Mouse (Mus musculus) layer of hippocampus, adult 9-10 months (tissue): ENCODE results near the gene Chd4.
"Not testable (repeated sequence)": the region's sequence is repeated elsewhere in the genome, so short reads cannot be mapped to it uniquely, and the experiment has no call there.

Experiments
- DNase-seq: peaks from one replicate; pipeline ENCODE4 v3.0.0; 2022; ENCODE audit warnings: low spot score

The Chd4 gene

GRCm38 (mm10) chr6:125095391-125096278 lies at the start of gene Chd4:
Gene Chd4, plus strand, starts transcription at chr6:125095981.
- peak; percentile 84 for DNase-seq

DNA sequence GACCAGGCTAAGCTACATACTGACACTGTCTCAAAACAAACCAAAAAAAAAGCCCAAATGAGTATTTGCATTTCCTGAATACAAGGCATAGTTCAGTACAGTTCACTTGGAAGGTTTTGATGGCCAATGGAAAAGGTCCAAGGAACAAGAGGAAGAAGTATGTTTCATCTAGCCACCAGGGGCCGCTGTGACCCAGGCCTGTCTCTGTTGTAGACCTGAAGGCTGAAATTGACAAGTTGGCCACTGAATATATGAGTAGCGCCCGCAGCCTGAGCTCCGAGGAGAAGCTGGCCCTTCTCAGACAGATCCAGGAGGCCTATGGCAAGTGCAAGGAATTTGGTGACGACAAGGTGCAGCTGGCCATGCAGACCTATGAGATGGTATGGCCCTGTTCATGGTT lies 49.1 kb upstream of the Chd4 start:
- peak; percentile 60 for DNase-seq

DNA sequence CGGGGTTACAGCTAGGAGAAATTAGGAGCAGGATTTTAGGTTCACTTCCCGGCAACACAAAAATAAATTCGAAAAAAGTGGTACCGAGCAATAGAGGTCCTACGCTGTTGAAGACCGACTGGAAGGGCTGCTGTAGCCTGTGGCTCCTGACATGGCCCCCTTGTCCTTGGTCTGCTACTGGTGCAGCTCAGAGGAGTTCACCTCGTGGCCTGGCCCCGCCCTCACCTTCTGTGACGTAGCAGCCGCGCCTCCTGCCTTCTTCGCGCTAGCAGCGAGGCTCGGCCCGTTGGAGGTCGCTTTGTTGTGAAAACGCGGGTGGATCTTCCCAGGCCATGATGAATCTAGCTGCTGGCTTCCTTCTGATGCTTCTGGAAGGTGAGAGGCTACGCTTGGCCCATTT lies 46.1 kb upstream of the Chd4 start, which contains the start of gene Acrbp:
Gene Acrbp, plus strand, starts transcription at position 12 of the 400 bp plus-strand sequence.
- no peak for DNase-seq

DNA sequence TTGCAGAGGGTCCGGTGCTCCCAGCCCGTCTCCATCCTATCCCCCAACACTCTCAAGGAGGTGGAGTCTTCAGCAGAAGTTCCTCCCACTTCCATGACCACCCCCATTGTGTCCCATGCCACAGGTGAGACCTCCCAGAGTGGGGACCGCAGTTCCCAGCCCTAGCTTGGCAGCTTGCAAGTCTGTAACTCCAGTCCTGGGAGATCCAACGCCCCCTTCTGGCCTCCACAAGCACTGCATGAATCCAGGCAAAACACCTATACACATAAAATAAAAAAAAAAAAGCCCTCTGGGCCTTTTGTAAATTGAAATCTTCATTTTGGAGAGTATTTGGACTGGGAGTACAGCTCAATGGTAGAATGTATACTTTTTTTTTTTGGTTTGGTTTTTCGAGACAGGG lies 44.5 kb upstream of the Chd4 start:
- no peak for DNase-seq

DNA sequence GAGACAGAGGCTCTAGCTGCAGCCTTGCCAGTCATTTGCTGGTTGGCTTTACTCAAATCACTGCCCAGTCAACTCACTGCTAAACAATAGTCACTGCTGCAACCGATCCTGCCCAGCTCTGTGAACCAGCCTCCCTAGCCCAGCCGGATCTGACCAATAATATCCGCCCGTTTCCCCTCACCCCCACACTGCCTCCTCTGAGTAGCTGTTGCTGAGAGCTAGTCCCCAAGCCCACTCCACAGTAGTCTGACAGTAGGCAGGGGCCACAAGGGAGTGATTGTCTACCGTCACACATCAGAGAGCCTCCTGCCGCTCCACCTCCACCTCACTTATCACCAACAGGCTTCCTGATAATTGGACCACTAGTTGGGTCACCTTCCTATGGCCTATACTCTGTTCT lies 34.3 kb upstream of the Chd4 start:
- DNase-seq: no peak

GRCm38 (mm10) chr6:125062511-125062910 lies 33.3 kb upstream of the Chd4 start:
- DNase-seq: no peak

DNA sequence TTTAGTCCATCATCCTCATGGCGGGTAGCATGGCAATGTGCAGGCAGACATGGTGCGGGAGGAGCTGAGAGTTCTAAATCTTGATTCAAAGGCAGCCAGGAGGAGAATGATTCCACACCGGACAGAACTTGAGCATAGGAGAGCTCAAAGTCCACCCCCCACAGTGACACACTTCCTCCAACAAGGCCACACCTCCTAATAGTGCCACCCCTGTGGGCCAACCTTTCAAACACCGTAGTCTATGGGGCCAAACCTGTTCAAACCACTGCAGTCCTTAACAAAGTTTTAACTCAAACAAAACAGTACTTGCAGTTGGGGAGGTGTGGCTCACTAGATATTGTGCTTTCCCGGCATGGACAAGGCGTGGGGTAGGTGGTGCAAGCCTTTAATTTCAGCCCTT lies 31.9 kb upstream of the Chd4 start:
- no peak for DNase-seq

- not testable (repeated sequence) for DNase-seq
Observed at GRCm38 (mm10) chr6:125065223-125065622, 30.6 kb upstream of the Chd4 start.

- DNase-seq: no peak
Observed at GRCm38 (mm10) chr6:125067571-125067995, 28.2 kb upstream of the Chd4 start, which contains the start of gene Lpar5. Gene Lpar5, plus strand, starts transcription at chr6:125067920.

- no peak for DNase-seq
Observed at GRCm38 (mm10) chr6:125071170-125071895, 24.4 kb upstream of the Chd4 start.

DNA sequence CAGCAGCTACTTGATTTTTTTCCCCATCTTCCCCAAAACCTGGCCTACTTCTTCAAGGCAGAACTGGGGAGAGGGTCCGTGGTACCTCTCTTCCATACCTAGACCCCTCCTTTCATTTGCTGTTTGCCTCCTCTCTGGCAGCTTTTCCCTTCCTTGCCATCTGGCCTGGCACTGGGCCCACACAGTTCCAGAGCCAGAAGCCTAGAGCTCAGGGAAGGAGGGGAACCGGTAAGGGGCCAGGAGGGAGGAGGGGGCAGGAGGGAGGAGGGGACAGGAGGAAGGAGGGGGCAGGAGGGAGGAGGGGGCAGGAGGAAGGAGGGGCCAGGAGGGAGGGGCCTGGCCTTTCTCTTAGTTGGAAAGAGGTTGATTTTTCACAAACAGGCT lies 23.9 kb upstream of the Chd4 start:
- DNase-seq: no peak

- DNase-seq: no peak
Observed at GRCm38 (mm10) chr6:125073825-125074224, 22.0 kb upstream of the Chd4 start.

DNA sequence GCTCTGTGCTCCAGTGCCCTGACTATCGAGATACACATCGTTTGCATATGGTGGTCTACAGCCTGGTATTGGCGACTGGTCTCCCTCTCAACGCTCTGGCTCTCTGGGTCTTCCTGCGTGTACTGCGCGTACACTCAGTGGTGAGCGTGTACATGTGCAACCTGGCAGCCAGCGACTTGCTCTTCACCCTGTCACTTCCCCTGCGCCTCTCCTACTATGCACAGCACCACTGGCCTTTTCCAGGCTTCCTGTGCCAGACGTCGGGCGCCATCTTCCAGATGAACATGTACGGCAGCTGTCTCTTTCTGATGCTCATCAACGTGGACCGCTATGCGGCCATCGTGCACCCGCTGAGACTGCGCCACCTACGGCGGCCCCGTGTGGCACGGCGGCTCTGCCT lies 14.4 kb upstream of the Chd4 start:
- no peak for DNase-seq

DNA sequence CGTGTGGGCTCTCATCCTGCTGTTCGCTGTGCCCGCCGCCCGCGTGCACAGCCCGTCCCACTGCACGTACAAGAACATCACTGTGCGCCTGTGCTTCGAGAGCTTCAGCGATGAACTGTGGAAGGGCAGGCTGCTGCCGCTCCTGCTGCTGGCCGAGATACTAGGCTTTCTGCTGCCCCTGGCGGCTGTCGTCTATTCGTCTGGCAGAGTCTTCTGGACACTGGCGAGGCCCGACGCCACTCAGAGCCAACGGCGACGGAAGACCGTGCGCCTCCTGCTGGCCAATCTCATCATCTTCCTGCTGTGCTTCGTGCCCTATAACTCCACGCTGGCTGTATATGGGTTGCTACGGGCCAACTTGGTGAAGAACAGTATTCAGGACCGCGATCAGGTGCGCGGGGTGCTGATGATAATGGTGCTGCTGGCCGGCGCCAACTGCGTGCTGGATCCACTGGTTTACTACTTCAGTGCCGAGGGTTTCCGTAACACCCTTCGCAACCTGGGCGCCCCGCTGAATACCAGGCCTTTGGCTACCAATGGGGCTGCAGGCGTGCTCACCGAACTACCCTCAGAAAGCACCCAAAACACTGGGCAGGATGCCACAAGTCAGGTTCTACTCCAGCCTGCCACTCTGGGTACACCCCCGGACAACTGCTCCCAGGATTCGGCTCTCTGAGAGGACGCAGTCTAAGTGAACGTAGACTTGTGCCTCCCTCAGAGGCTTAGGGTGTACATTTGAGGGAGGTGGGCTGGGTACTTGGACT lies 13.8 kb upstream of the Chd4 start:
- no peak for DNase-seq

GRCm38 (mm10) chr6:125082801-125083386 lies 12.9 kb upstream of the Chd4 start:
- DNase-seq: no peak

DNA sequence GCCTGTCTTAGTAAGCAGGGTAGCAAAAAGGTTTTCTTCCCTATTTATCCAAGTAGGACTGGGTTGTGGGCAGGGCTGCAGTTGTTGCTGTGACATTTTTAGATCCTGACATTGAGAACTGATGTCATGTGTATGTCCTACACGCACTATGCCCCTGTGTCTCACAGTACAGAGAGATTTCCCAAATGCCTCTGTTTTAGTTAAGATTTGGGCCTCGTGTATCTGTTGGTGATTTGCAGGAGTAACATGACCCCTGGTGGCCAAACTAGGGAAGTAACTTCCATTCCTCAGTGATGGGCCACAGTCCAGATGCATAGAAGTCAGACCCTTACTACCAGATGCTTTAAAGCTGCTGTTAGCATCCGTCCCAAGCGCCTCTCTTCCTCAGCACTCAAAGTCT lies 11.4 kb upstream of the Chd4 start:
- DNase-seq: peak; percentile 72

DNA sequence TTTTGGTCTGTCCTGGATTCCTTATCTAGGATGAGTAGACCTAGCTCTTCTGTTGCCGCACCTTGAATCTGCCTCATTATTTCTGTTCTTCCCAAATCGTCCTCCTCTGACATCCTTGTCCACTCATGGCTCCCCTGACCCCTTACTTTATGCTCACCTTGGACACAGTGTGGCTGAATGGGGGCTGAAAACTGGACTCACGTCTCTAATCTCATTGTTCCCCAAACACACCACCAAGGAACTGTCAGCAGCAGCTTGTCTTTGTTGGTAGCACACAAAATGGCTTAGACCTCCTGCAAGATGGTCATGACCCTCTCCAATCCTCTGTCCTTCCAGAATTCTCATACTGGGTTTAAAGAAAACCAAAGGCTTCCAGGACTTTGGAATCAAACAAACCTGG lies 7.8 kb upstream of the Chd4 start:
- DNase-seq: no peak

GRCm38 (mm10) chr6:125088561-125089321 lies 7.0 kb upstream of the Chd4 start:
- DNase-seq: no peak

DNA sequence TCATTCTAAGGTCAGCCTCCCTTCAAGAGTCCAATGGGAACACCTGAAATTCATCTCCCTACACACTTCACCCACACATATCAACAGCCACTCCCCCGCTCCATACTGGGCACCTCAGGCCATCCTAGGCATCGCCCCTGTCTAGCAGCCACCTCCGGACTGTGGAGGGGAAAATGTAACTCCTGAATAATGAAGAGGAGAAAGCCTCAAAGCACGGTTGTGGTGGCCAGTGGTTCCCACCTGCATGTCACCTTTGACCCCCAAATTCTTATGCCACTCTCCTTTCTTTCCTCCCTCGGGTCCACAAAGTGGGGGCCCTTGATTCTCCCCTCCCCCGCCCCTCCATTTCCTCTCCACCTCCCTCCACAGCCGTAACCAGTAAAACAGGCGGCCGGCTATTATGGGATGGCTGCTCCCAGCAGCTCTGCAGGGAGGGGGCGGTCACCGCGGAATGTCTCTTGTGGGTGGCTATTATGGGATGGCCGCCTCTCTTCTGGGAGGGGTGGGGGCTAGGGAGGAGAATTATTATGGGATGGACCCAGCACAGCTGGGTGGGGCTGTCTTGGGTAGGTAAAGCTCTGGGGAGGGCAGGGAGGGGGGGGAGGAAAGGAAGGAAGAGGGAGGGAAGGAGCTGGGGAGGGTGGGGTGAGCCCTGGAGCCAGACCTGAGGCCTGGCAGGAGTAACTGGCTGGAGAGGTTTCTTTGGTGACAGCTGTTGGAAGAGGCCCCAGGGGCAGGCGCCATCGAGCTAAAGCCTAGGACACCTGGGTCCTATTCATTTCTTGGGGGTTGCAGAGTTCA lies 6.1 kb upstream of the Chd4 start:
- no peak for DNase-seq

- no peak for DNase-seq
Observed at GRCm38 (mm10) chr6:125090341-125091085, 5.3 kb upstream of the Chd4 start.
